Comparison of ENCODE assay signal across 8 mouse cellular contexts in genomic region chr17:83895321-83895770, GRCm38 (mm10). TPM values are rescaled to one million over a fixed set of nuclear protein-coding genes. Genes with fewer than 3 reads are reported as not detected.
A peak's percentile ranks its signal among the peaks of the same experiment; 100 is the strongest.
DNase-seq lines count a peak whose midpoint lies in the region; ATAC-seq and TF ChIP-seq lines count a peak whose summit lies in the region.

No protein-coding gene starts in this region.

- WGBS in hindbrain, embryonic 15.5 days, result 54% methylated on average over 8 of the region's 8 CpGs
- 55% methylated on average over 8 of the region's 8 CpGs for WGBS in hindbrain, postnatal 0 days
- WGBS in heart, embryonic 15.5 days, result 43% methylated on average over 8 of the region's 8 CpGs

- peaks cover 7% of the 10 kb centered on the region; the same call in 1 of the 2 replicates for H3K4me1 ChIP-seq in hindbrain, embryonic 15.5 days (replicated peaks)
- no peaks in the 10 kb centered on the region for H3K4me1 ChIP-seq in hindbrain, postnatal 0 days (ENCODE audit: insufficient read depth, low read length)
- H3K4me1 ChIP-seq in heart, embryonic 15.5 days (replicated peaks), result peaks cover 22% of the 10 kb centered on the region

- DNase-seq in hindbrain, postnatal 0 days (ENCODE audit: low spot score), result no peak
- peak; percentile 71 for DNase-seq in embryo, embryonic 11 days
- DNase-seq in lung, postnatal 25 days (ENCODE audit: low spot score), result peak; percentile 36
- no peak for DNase-seq in thymus, postnatal 25 days
- no peak for DNase-seq in urinary bladder, postnatal 25 days (ENCODE audit: low spot score)
- no peak for DNase-seq in right cerebral cortex, postnatal 36 days (ENCODE audit: low spot score in 2 of 2)

- no peak overlapping the region for H3K9ac ChIP-seq in hindbrain, embryonic 15.5 days
- no peak overlapping the region for H3K9ac ChIP-seq in hindbrain, postnatal 0 days (replicated peaks; ENCODE audit: low read length)
- H3K9ac ChIP-seq in heart, embryonic 15.5 days, result no peak overlapping the region

- no peak for ATAC-seq in hindbrain, embryonic 15.5 days (ENCODE audit: low FRiP score, low read depth)
- ATAC-seq in hindbrain, postnatal 0 days, result no peak
- ATAC-seq in heart, embryonic 15.5 days (replicated peaks; ENCODE audit: insufficient number of reproducible peaks, insufficient read depth, low FRiP score, low read depth), result peak; percentile 87

- H3K4me3 ChIP-seq in hindbrain, embryonic 15.5 days, result no peak overlapping the region
- no peak overlapping the region for H3K4me3 ChIP-seq in hindbrain, postnatal 0 days (ENCODE audit: low read length)
- H3K4me3 ChIP-seq in heart, embryonic 15.5 days, result no peak overlapping the region

- H3K27ac ChIP-seq in hindbrain, embryonic 15.5 days (replicated peaks), result 0 out of 2 replicates have a peak overlapping the region, but pooled peaks have one; percentile 34
- H3K27ac ChIP-seq in hindbrain, postnatal 0 days, result no peak overlapping the region
- H3K27ac ChIP-seq in heart, embryonic 15.5 days, result peak overlapping the region; percentile 75

- no peaks in the 10 kb centered on the region for H3K36me3 ChIP-seq in hindbrain, embryonic 15.5 days
- H3K36me3 ChIP-seq in hindbrain, postnatal 0 days (ENCODE audit: insufficient read depth, low read length), result no peaks in the 10 kb centered on the region
- no peaks in the 10 kb centered on the region for H3K36me3 ChIP-seq in heart, embryonic 15.5 days

- no peak for TF ChIP-seq CTCF in hindbrain, postnatal 0 days (IDR thresholded peaks at IDR 0.05; ENCODE audit: low read depth)

- H3K9me3 ChIP-seq in hindbrain, embryonic 15.5 days, result no peaks in the 10 kb centered on the region
- no peaks in the 10 kb centered on the region for H3K9me3 ChIP-seq in hindbrain, postnatal 0 days (ENCODE audit: low read length)
- no peaks in the 10 kb centered on the region for H3K9me3 ChIP-seq in heart, embryonic 15.5 days (replicated peaks)

- H3K27me3 ChIP-seq in hindbrain, embryonic 15.5 days, result no peaks in the 10 kb centered on the region
- no peaks in the 10 kb centered on the region for H3K27me3 ChIP-seq in hindbrain, postnatal 0 days (ENCODE audit: insufficient read depth, low read length)
- no peaks in the 10 kb centered on the region for H3K27me3 ChIP-seq in heart, embryonic 15.5 days

- no peak overlapping the region for H3K4me2 ChIP-seq in hindbrain, embryonic 15.5 days
- H3K4me2 ChIP-seq in hindbrain, postnatal 0 days (ENCODE audit: low read depth, low read length), result no peak overlapping the region
- peak overlapping the region; percentile 7; the same call in 1 of the 2 replicates for H3K4me2 ChIP-seq in heart, embryonic 15.5 days

RNA-seq across cellular contexts. Expression of gene Haao, which starts 47.6 kb away (rescaled TPM):
- 0.10 and 0.29 TPM in 2 replicates for polyA plus RNA-seq in hindbrain, embryonic 15.5 days (2015; fragmentation: Nextera tagmentation; extraction: Ambion mirVana)
- total RNA-seq in hindbrain, postnatal 0 days (2014; rRNA removed), result 0.65 and 1.3 TPM in 2 replicates
- 0.28 and 0.76 TPM in 2 replicates for polyA plus RNA-seq in hindbrain, postnatal 0 days (2015; fragmentation: Nextera tagmentation; extraction: Ambion mirVana)
- polyA plus RNA-seq in heart, embryonic 15.5 days (2015; fragmentation: Nextera tagmentation; extraction: Ambion mirVana), result 0.25 and 2.0 TPM in 2 replicates

Comparison
In these comparisons a context has a peak if more than half of its experiments do, and no peak if none do; other contexts are left out.
1. DNase-seq: peak in embryo, embryonic 11 days (single experiment) and lung, postnatal 25 days (single experiment); none in hindbrain, postnatal 0 days (single experiment), thymus, postnatal 25 days (single experiment), urinary bladder, postnatal 25 days (single experiment) and right cerebral cortex, postnatal 36 days (0 of 2).